Mouse (Mus musculus): ENCODE results near the gene Mgmt. TPM values are rescaled to one million over a fixed set of nuclear protein-coding genes. Genes with fewer than 3 reads are reported as not detected.

Gene Mgmt
- total RNA-seq (2014; rRNA removed) (0.93 and 1.4 TPM in 2 replicates), polyA plus RNA-seq (2015; fragmentation: Nextera tagmentation; extraction: Ambion mirVana) (1.6 and 2.1 TPM in 2 replicates)

- peak within 1 kb of the TSS; percentile 55 for H3K4me2 ChIP-seq (ENCODE audit: low read depth, low read length)
- no peaks in the 10 kb centered on the region for H3K27me3 ChIP-seq (ENCODE audit: insufficient read depth, low read length)
- DNase-seq (ENCODE audit: low spot score) = peak; percentile 88
- H3K4me1 ChIP-seq (ENCODE audit: insufficient read depth, low read length) = no peaks in the 10 kb centered on the region
- H3K4me3 ChIP-seq (ENCODE audit: low read length) = peak within 1 kb of the TSS; percentile 13
- ATAC-seq = peak; percentile 97
- peak within 1 kb of the TSS; percentile 15 for H3K9ac ChIP-seq (replicated peaks; ENCODE audit: low read length)
- H3K9me3 ChIP-seq (ENCODE audit: low read length) = no peaks in the 10 kb centered on the region
- H3K27ac ChIP-seq = peak within 1 kb of the TSS; percentile 22; the same call in 1 of the 2 replicates
- WGBS = 10% methylated on average over 32 of the region's 33 CpGs
- H3K36me3 ChIP-seq (ENCODE audit: insufficient read depth, low read length) = no peaks in the 10 kb centered on the region
- TF ChIP-seq CTCF (IDR thresholded peaks at IDR 0.05; ENCODE audit: low read depth) = no peak
These were observed at the start of gene Mgmt for GRCm38 (mm10) chr7:136894106-136894986. Gene Mgmt (plus strand): TSS chr7:136894614.

- no peak for TF ChIP-seq CTCF (IDR thresholded peaks at IDR 0.05; ENCODE audit: low read depth)
- WGBS = 48% methylated on average over 5 of the region's 5 CpGs
- H3K4me1 ChIP-seq (ENCODE audit: insufficient read depth, low read length) = no peaks in the 10 kb centered on the region; the same call in 1 of the 2 replicates
- H3K4me3 ChIP-seq (ENCODE audit: low read length) = no peak overlapping the region
- ATAC-seq (no peak), DNase-seq (ENCODE audit: low spot score) (no peak)
- no peaks in the 10 kb centered on the region; the same call in 1 of the 2 replicates for H3K27me3 ChIP-seq (ENCODE audit: insufficient read depth, low read length)
- no peaks in the 10 kb centered on the region for H3K9me3 ChIP-seq (ENCODE audit: low read length)
- H3K27ac ChIP-seq = no peak overlapping the region
- H3K9ac ChIP-seq (replicated peaks; ENCODE audit: low read length) = no peak overlapping the region
- H3K36me3 ChIP-seq (ENCODE audit: insufficient read depth, low read length) = no peaks in the 10 kb centered on the region
- no peak overlapping the region for H3K4me2 ChIP-seq (ENCODE audit: low read depth, low read length)
These were observed 49.6 kb upstream of the Mgmt start for GRCm38 (mm10) chr7:136844835-136845234.

GRCm38 (mm10) chr7:136845321-136845720 is 49.1 kb upstream of the Mgmt start:
- H3K4me3 ChIP-seq (ENCODE audit: low read length) = no peak overlapping the region
- no peak overlapping the region for H3K27ac ChIP-seq
- DNase-seq (ENCODE audit: low spot score) (no peak), ATAC-seq (no peak)
- no peak for TF ChIP-seq CTCF (IDR thresholded peaks at IDR 0.05; ENCODE audit: low read depth)
- H3K9me3 ChIP-seq (ENCODE audit: low read length) = no peaks in the 10 kb centered on the region
- 36% methylated on average over 9 of the region's 9 CpGs for WGBS
- no peaks in the 10 kb centered on the region; the same call in 1 of the 2 replicates for H3K4me1 ChIP-seq (ENCODE audit: insufficient read depth, low read length)
- H3K9ac ChIP-seq (replicated peaks; ENCODE audit: low read length) = no peak overlapping the region
- H3K4me2 ChIP-seq (ENCODE audit: low read depth, low read length) = no peak overlapping the region
- H3K36me3 ChIP-seq (ENCODE audit: insufficient read depth, low read length) = no peaks in the 10 kb centered on the region
- no peaks in the 10 kb centered on the region; the same call in 1 of the 2 replicates for H3K27me3 ChIP-seq (ENCODE audit: insufficient read depth, low read length)

GRCm38 (mm10) chr7:136846086-136846620 is 48.3 kb upstream of the Mgmt start:
- H3K4me3 ChIP-seq (ENCODE audit: low read length) = no peak overlapping the region
- WGBS = 47% methylated on average over 10 of the region's 10 CpGs
- H3K27ac ChIP-seq = no peak overlapping the region
- H3K36me3 ChIP-seq (ENCODE audit: insufficient read depth, low read length) = no peaks in the 10 kb centered on the region
- H3K9me3 ChIP-seq (ENCODE audit: low read length) = no peaks in the 10 kb centered on the region
- H3K4me2 ChIP-seq (ENCODE audit: low read depth, low read length) = no peak overlapping the region
- ATAC-seq = no peak
- H3K9ac ChIP-seq (replicated peaks; ENCODE audit: low read length) = no peak overlapping the region
- TF ChIP-seq CTCF (IDR thresholded peaks at IDR 0.05; ENCODE audit: low read depth) = no peak
- DNase-seq (ENCODE audit: low spot score) = no peak
- H3K4me1 ChIP-seq (ENCODE audit: insufficient read depth, low read length) = no peaks in the 10 kb centered on the region; the same call in 1 of the 2 replicates
- no peaks in the 10 kb centered on the region for H3K27me3 ChIP-seq (ENCODE audit: insufficient read depth, low read length)

GRCm38 (mm10) chr7:136847601-136848000 is 46.8 kb upstream of the Mgmt start:
- Histone ChIP-seq H3K9me3 (ENCODE audit: low read length) (no peaks in the 10 kb centered on the region), H3K27me3 (ENCODE audit: insufficient read depth, low read length) (no peaks in the 10 kb centered on the region), H3K27ac (no peak overlapping the region), H3K4me3 (ENCODE audit: low read length) (no peak overlapping the region), H3K4me1 (ENCODE audit: insufficient read depth, low read length) (no peaks in the 10 kb centered on the region), H3K9ac (replicated peaks; ENCODE audit: low read length) (no peak overlapping the region), H3K4me2 (ENCODE audit: low read depth, low read length) (no peak overlapping the region), H3K36me3 (ENCODE audit: insufficient read depth, low read length) (no peaks in the 10 kb centered on the region)
- 89% methylated on average over 6 of the region's 6 CpGs for WGBS
- no peak for DNase-seq (ENCODE audit: low spot score)
- TF ChIP-seq CTCF (IDR thresholded peaks at IDR 0.05; ENCODE audit: low read depth) = no peak
- no peak for ATAC-seq

GRCm38 (mm10) chr7:136848761-136849160 is 45.7 kb upstream of the Mgmt start:
- Histone ChIP-seq H3K27ac (no peak overlapping the region), H3K36me3 (ENCODE audit: insufficient read depth, low read length) (no peaks in the 10 kb centered on the region), H3K9me3 (ENCODE audit: low read length) (no peaks in the 10 kb centered on the region), H3K27me3 (ENCODE audit: insufficient read depth, low read length) (no peaks in the 10 kb centered on the region), H3K4me2 (ENCODE audit: low read depth, low read length) (no peak overlapping the region), H3K4me1 (ENCODE audit: insufficient read depth, low read length) (no peaks in the 10 kb centered on the region), H3K4me3 (ENCODE audit: low read length) (no peak overlapping the region), H3K9ac (replicated peaks; ENCODE audit: low read length) (no peak overlapping the region)
- ATAC-seq (no peak), DNase-seq (ENCODE audit: low spot score) (no peak)
- no peak for TF ChIP-seq CTCF (IDR thresholded peaks at IDR 0.05; ENCODE audit: low read depth)
- whole genome bisulfite sequencing = 89% methylated on average over 8 of the region's 8 CpGs

Measured in hindbrain, postnatal 0 days (tissue).